Mouse (Mus musculus) heart, adult 2 months (tissue): ENCODE data around the gene Tnk2. TPM values are rescaled to one million over a fixed set of nuclear protein-coding genes. Genes with fewer than 3 reads are reported as not detected.
A peak's percentile ranks its signal among the peaks of the same experiment; 100 is the strongest.

ENCODE experiments used
- DNase-seq, 2 experiments: peaks; one replicate each; pipeline ENCODE4 v3.0.0; 2021
- H3K27ac ChIP-seq: fragments of 200-600 bp; 2 replicates; pipeline ENCODE4 v1.8.1; 2022
- H3K27me3 ChIP-seq: fragments of 200-500 bp; 2 replicates; pipeline ENCODE4 v1.6.1; 2012; ENCODE audit warnings: mild to moderate bottlenecking, low read length, inconsistent platforms, mixed read lengths; ENCODE audit not compliant: control insufficient read depth, insufficient read depth
- H3K36me3 ChIP-seq: fragments of 200-500 bp; 2 replicates; pipeline ENCODE4 v1.6.1; 2012; ENCODE audit warnings: low read length, inconsistent platforms; ENCODE audit not compliant: control insufficient read depth, insufficient read depth
- H3K4me1 ChIP-seq: fragments of 200-500 bp; 2 replicates; pipeline ENCODE4 v1.6.1; 2011; ENCODE audit warnings: low read length; ENCODE audit not compliant: control insufficient read depth, insufficient read depth
- H3K4me3 ChIP-seq: fragments of 200-600 bp; 2 replicates; pipeline ENCODE4 v1.8.1; 2022
- H3K79me2 ChIP-seq: fragments of 200-500 bp; replicated peaks from 2 replicates; pipeline ENCODE4 v1.6.1; 2012; ENCODE audit warnings: mild to moderate bottlenecking, inconsistent platforms, low read length, moderate library complexity, mixed read lengths; ENCODE audit not compliant: control insufficient read depth, insufficient read depth
- H3K9ac ChIP-seq: fragments of 200-500 bp; 2 replicates; pipeline ENCODE4 v1.6.1; 2012; ENCODE audit warnings: low read depth, mild to moderate bottlenecking, control low read depth, inconsistent platforms, low read length, mixed read lengths
- CTCF ChIP-seq: fragments of 200-600 bp; IDR thresholded peaks from 2 replicates; pipeline ENCODE4 v1.8.1; 2022; ENCODE audit warnings: antibody characterized with exemption, mild to moderate bottlenecking, moderate library complexity
- EP300 ChIP-seq: fragments of 200-500 bp; IDR thresholded peaks from 2 replicates; pipeline ENCODE4 v1.6.1; 2011; ENCODE audit warnings: low read depth, low read length, control low read depth; ENCODE audit not compliant: insufficient read depth
- POLR2A ChIP-seq: fragments of 200-500 bp; IDR thresholded peaks from 2 replicates; pipeline ENCODE4 v1.6.1; 2011; ENCODE audit warnings: mild to moderate bottlenecking, low read depth, low read length, control low read depth; ENCODE audit not compliant: insufficient read depth
- WGBS: fragments of 180-500 bp; shearing (Covaris S2); methylation state at CpG from one replicate; pipeline ENCODE4 v1.1.7; 2018; 5-methylcytosine and 5-hydroxymethylcytosine counted together
- intact Hi-C: fragments of 180-260 bp; cut with DNase I; formaldehyde crosslinking; loops from one replicate; pipeline ENCODE4 v1.15.1; 2025
- polyA plus RNA-seq: library from polyadenylated mRNA; depleted of rRNA; stranded (reverse); fragments of >200 nt; gene quantifications from 2 replicates; pipeline ENCODE4 v1.2.3, GENCODE M21; 2012
- total RNA-seq, 2 experiments: library from RNA; stranded (reverse); gene quantifications; 2 replicates each; pipeline ENCODE4 v1.2.3; 2021

Tnk2 gene
- total and polyA plus RNA-seq, 3 experiments, result 17.8 to 37.0 (median 19.6) TPM

- H3K4me3 ChIP-seq, result no peak overlapping the region
- WGBS, result 71% methylated on average over 6 of the region's 6 CpGs
- H3K79me2 ChIP-seq, result 0 out of 2 replicates have a peak, but pooled peaks cover 5% of the 10 kb centered on the region
- intact Hi-C loops, result no loop called here
- H3K36me3 ChIP-seq, result no peaks in the 10 kb centered on the region; the same call in 1 of the 2 replicates
- no peaks in the 10 kb centered on the region for H3K27me3 ChIP-seq
- TF ChIP-seq CTCF (no peak), EP300 (no peak), POLR2A (no peak)
- no peak overlapping the region for H3K9ac ChIP-seq
- no peak overlapping the region for H3K27ac ChIP-seq
- peak in 1 of 2 experiments; percentile 6 for DNase-seq
- peaks cover 9% of the 10 kb centered on the region for H3K4me1 ChIP-seq
Observed at GRCm38 (mm10) chr16:32654071-32654733, 10.5 kb downstream of the Tnk2 start.

- no peak overlapping the region for H3K4me3 ChIP-seq
- intact Hi-C loops, result no loop called here
- H3K27me3 ChIP-seq, result no peaks in the 10 kb centered on the region
- WGBS, result 91% methylated on average over 4 of the region's 4 CpGs
- H3K9ac ChIP-seq, result no peak overlapping the region
- H3K27ac ChIP-seq, result no peak overlapping the region
- no peak for DNase-seq
- H3K36me3 ChIP-seq, result peaks cover 2% of the 10 kb centered on the region
- TF ChIP-seq EP300 (no peak), CTCF (no peak), POLR2A (no peak)
- 0 out of 2 replicates have a peak, but pooled peaks cover 5% of the 10 kb centered on the region for H3K79me2 ChIP-seq
- H3K4me1 ChIP-seq, result peaks cover 15% of the 10 kb centered on the region
Observed at GRCm38 (mm10) chr16:32655534-32655933, 11.9 kb downstream of the Tnk2 start.

DNA sequence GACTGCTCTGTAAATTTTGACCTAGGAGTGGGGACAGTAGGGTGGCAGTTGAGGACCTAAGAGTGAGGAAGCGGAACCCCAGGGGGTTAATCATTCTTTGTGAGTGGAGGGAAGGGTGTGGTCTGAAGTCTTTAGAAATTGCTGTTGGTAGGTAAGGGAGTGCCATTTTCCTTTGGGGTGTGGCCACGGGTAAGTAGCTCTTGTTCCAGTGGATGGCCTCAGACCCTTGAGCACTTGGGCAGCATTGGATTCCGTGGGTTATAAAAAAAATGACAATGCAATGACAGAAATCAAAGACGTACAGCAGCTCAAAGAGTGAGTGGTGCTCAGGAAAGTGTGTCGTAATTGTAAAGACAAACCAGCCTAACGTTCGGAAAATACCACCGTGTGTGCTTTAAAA, 12.6 kb downstream of the Tnk2 start:
- TF ChIP-seq POLR2A (no peak), EP300 (no peak), CTCF (no peak)
- no peak overlapping the region for H3K27ac ChIP-seq
- H3K79me2 ChIP-seq, result 0 out of 2 replicates have a peak, but pooled peaks cover 5% of the 10 kb centered on the region
- no peak for DNase-seq
- no peak overlapping the region for H3K9ac ChIP-seq
- H3K27me3 ChIP-seq, result no peaks in the 10 kb centered on the region
- peaks cover 2% of the 10 kb centered on the region for H3K36me3 ChIP-seq
- no peak overlapping the region for H3K4me3 ChIP-seq
- WGBS, result 65% methylated on average over 8 of the region's 8 CpGs
- H3K4me1 ChIP-seq, result peaks cover 11% of the 10 kb centered on the region
- intact Hi-C loops, result no loop called here

DNA sequence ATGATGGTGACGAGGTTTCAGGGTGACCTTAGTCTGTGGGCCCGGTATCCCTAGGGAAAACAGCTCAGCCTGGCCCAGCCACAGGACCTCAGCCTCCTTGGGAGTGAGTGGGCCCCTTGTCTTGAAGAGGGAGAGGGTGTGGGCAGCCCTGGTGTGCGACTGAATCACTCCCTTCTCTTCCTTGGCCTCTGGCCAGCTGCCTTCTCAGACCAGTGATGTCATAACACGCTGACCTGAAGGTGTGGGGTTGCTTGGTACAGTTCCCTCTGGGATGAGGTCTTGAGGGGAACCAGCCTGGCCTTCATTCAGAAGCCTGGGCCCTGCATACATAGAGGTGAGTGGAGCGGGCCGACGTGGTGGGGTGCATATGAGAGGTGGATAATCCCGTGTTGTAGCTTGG, 13.1 kb downstream of the Tnk2 start:
- H3K79me2 ChIP-seq, result 0 out of 2 replicates have a peak, but pooled peaks cover 5% of the 10 kb centered on the region
- H3K4me1 ChIP-seq, result peaks cover 12% of the 10 kb centered on the region
- no peak overlapping the region for H3K27ac ChIP-seq
- DNase-seq, result peak in 1 of 2 experiments; percentile 49
- no peak overlapping the region for H3K4me3 ChIP-seq
- H3K36me3 ChIP-seq, result peaks cover 2% of the 10 kb centered on the region
- 59% methylated on average over 8 of the region's 8 CpGs for WGBS
- no peak for TF ChIP-seq POLR2A
- TF ChIP-seq EP300, result no peak
- TF ChIP-seq CTCF, result no peak
- intact Hi-C loops, result no loop called here
- no peak overlapping the region for H3K9ac ChIP-seq
- H3K27me3 ChIP-seq, result no peaks in the 10 kb centered on the region

DNA sequence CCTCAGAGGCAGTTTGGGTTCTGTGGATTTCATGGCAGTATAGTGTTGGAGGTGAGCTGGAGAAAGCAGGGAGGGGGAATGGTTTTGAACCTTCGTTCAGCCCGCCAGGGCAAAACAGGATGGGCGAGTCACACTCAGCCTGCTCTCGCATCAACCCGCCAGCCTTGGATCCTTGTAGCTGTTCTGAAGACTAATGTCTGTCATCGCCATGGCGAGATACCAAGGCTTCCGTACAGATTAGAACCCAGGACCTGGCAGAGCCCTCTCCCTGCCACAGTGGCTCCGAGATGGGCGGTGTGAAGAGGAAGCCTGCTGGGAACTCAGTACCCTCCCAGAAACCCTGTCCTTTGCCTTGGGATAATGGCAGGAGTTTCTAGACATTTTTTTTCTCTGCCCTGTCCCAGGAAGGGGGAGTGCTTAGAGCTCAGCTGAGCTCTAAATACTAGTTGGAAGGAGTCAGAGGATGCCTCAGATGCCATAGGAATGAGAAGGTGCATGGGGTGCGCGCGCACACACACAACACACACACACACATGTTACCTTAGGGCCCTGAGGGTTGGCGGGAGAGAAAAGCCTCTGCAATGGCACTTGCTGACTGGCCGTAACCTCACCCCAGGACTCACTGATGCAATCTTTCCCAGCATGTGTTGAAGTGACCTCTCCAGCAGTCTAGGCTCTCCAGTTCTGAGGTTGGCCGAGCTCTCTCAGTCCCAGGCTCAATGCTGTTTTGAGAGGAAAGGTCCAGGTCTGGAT, 14.0 kb downstream of the Tnk2 start:
- Histone ChIP-seq H3K27ac (no peak overlapping the region), H3K4me1 (peaks cover 12% of the 10 kb centered on the region), H3K9ac (no peak overlapping the region), H3K36me3 (peaks cover 2% of the 10 kb centered on the region; the same call in 1 of the 2 replicates), H3K79me2 (0 out of 2 replicates have a peak, but pooled peaks cover 5% of the 10 kb centered on the region), H3K4me3 (no peak overlapping the region), H3K27me3 (no peaks in the 10 kb centered on the region)
- intact Hi-C loops, result loop anchor here (2.0 kb wide), 1 partner anchor 13 kb away; no protein-coding TSS in a partner anchor
- no peak for DNase-seq
- WGBS, result 81% methylated on average over 16 of the region's 16 CpGs
- TF ChIP-seq CTCF (no peak), EP300 (no peak), POLR2A (no peak)
